Mouse (Mus musculus) cerebellum, adult 11 months (tissue): ENCODE measurements around the gene Kcna10.

Source experiments
- DNase-seq: peaks from one replicate; pipeline ENCODE4 v3.0.0; 2022

The Kcna10 gene

GRCm38 (mm10) chr3:107205170-107205569 lies 22.3 kb downstream of the Kcna10 start:
- DNase-seq = no peak

GRCm38 (mm10) chr3:107205994-107206393 lies 23.1 kb downstream of the Kcna10 start:
- DNase-seq = peak; percentile 56

GRCm38 (mm10) chr3:107206490-107207150 lies 23.8 kb downstream of the Kcna10 start:
- no peak for DNase-seq

- no peak for DNase-seq
Measured at GRCm38 (mm10) chr3:107207625-107208253, 24.9 kb downstream of the Kcna10 start.

GRCm38 (mm10) chr3:107214606-107215005 lies 31.8 kb downstream of the Kcna10 start:
- no peak for DNase-seq

GRCm38 (mm10) chr3:107216400-107217100 lies 33.7 kb downstream of the Kcna10 start:
- DNase-seq = no peak

GRCm38 (mm10) chr3:107217101-107217480 lies 34.2 kb downstream of the Kcna10 start:
- no peak for DNase-seq

- no peak for DNase-seq
Measured at GRCm38 (mm10) chr3:107218572-107218971, 35.7 kb downstream of the Kcna10 start.

GRCm38 (mm10) chr3:107221608-107222007 lies 38.8 kb downstream of the Kcna10 start, which contains the start of gene Cym:
Gene Cym, minus strand, starts transcription at chr3:107221732.
- no peak for DNase-seq

GRCm38 (mm10) chr3:107223230-107223629 lies 40.4 kb downstream of the Kcna10 start:
- no peak for DNase-seq

GRCm38 (mm10) chr3:107225820-107226219 lies 43.0 kb downstream of the Kcna10 start:
- DNase-seq = no peak

GRCm38 (mm10) chr3:107229221-107229620 lies 46.4 kb downstream of the Kcna10 start:
- no peak for DNase-seq

GRCm38 (mm10) chr3:107229822-107230221 lies 47.0 kb downstream of the Kcna10 start:
- no peak for DNase-seq

- no peak for DNase-seq
Measured at GRCm38 (mm10) chr3:107230527-107230926, 47.7 kb downstream of the Kcna10 start, which contains the start of gene A630076J17Rik. Gene A630076J17Rik, plus strand, starts transcription at chr3:107230614.

- no peak for DNase-seq
Measured at GRCm38 (mm10) chr3:107231202-107231601, 48.3 kb downstream of the Kcna10 start.

- DNase-seq = peak; percentile 62
Measured at GRCm38 (mm10) chr3:107233351-107233813, 50.5 kb downstream of the Kcna10 start.

- no peak for DNase-seq
Measured at GRCm38 (mm10) chr3:107233945-107234344, 51.1 kb downstream of the Kcna10 start.

- DNase-seq = no peak
Measured at GRCm38 (mm10) chr3:107238051-107238450, 55.2 kb downstream of the Kcna10 start.

GRCm38 (mm10) chr3:107238471-107238980 lies 55.7 kb downstream of the Kcna10 start:
- DNase-seq = no peak

- no peak for DNase-seq
Measured at GRCm38 (mm10) chr3:107239607-107240006, 56.8 kb downstream of the Kcna10 start, which contains the start of gene Prok1. Gene Prok1, minus strand, starts transcription at chr3:107239707.

- DNase-seq = no peak
Measured at GRCm38 (mm10) chr3:107241389-107242094, 58.7 kb downstream of the Kcna10 start.
